Mouse (Mus musculus) megakaryocyte-erythroid progenitor cell, adult 5-6 weeks (primary cell): Measurements from ENCODE around the gene Dusp28. TPM values are rescaled to one million over a fixed set of nuclear protein-coding genes. Genes with fewer than 3 reads are reported as not detected.
"Not testable (repeated sequence)": the region's sequence is repeated elsewhere in the genome, so short reads cannot be mapped to it uniquely, and the experiment has no call there.

ENCODE experiments used
- ATAC-seq: replicated peaks from 2 replicates; pipeline ENCODE4 v1.8.0; 2016; ENCODE audit warnings: mild to moderate bottlenecking, inconsistent platforms; ENCODE audit not compliant: severe bottlenecking, poor library complexity, low FRiP score, low TSS enrichment
- total RNA-seq, 2 experiments: library from RNA; stranded (forward) in 1 of 2; stranded (reverse) in 1 of 2; fragments of 200-1000, 215-1000 nt in 1 of 2; fragments of >200 nt in 1 of 2; fragmentation: Nextera tagmentation in 1 of 2; gene quantifications; 2 replicates each; pipeline ENCODE4 v1.2.3; 2014 to 2017

Dusp28 gene
- total RNA-seq, 2 experiments from 2014 or later, result 2.3 to 11.6 TPM

- peak; percentile 69 for ATAC-seq
Observed at GRCm38 (mm10) chr1:92935054-92935962, 28.5 kb downstream of the Dusp28 start.

- ATAC-seq, result no peak
Observed at GRCm38 (mm10) chr1:92935977-92936376, 29.2 kb downstream of the Dusp28 start.

DNA sequence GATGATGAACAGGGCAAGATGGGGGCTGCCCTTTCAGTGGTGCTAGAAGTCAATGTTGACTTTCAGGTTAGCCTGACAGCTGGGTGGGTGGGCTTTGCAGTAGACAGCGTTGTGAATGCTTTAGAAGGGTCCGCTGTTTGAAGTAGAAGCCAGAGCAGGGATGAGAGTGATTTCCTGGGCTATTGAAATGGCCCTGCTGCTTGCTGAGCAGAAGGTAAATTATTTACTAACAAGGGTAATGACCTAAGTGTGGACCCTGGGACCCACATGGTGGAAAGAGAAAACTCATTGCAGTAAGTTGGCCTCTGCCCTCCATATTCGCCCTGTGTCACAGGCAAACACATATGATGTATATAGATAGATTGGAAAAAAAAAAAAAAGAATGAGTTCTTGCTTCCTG is 29.7 kb downstream of the Dusp28 start:
- no peak for ATAC-seq

DNA sequence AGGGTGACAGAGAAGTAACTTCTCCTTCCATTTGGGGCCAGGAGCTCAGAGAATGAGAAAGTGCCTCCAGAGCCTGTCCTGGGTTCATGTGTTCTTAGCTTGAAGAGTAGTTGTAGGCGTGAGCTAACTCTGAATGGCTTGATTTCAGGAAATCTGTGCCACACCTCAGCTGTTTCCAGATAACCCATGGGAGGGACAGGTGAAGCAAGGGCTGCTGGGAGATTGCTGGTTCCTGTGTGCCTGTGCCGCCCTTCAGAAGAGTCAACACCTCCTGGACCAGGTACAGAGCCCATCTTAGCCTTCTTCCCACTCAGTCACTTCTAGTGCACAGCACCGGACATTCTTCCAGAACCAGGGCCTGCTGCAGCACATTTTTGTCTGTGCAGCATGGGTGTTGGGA is 31.0 kb downstream of the Dusp28 start:
- no peak for ATAC-seq

GRCm38 (mm10) chr1:92939746-92940145 is 33.0 kb downstream of the Dusp28 start:
- ATAC-seq, result no peak

- ATAC-seq, result no peak
Observed at GRCm38 (mm10) chr1:92943219-92943989, 36.6 kb downstream of the Dusp28 start.

DNA sequence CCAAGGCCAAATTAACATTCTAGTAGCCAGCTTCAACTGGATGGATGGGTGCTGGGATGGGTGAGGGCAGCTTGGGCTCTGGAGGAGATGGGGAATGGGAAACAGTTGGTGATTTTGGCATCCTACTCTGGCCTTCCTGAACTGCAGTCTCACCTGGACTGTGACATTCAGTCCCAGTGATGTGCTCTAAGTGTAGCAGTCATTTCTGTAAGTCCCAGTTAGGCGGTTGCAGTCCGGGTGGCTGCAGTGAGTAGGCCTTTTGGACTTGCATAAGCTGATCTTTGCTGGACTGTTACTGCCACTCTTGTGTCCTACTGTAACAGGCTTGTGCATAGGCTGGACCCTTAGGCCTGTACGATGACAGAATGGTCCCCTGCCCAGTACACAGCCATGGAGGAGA is 41.2 kb downstream of the Dusp28 start:
- no peak for ATAC-seq

DNA sequence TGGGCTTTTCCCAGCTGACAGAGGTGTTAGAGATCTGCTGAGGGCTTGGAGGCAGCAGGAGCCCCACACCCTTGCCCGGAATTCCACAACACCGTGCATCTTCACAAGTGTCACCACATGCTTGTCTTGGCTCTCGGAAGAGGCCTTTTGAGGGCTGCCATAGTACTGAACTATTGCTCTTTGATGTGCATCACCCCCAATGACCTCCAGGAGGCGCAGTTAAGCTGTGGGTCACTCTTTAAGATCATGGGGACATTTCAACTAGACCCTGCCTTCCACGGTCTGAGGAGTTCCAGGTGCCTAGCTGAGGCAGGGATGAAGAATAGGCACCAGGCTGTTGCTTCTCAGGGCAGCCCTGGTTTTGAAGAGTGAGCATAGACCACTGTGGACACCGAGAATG is 42.6 kb downstream of the Dusp28 start:
- ATAC-seq, result no peak

DNA sequence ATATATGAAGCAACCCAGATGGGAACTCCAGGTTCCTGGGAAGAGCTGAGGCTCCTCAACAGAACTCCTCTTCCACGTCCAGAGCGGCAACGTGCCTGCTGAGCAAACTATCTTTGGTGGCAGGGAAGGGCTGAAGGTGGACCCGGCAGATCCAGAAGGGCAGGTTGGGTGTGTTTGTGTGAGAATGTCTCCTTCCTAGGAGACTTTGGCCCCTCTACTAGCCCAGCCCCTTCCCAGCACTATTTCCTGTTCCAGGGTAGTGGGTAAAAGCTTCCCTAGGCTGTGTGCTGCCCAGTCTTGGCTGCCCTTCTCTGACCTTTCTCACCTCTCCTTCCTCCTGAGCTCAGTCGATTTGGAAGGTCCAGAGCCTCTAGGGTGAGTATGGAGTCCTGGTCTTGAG is 43.8 kb downstream of the Dusp28 start, which contains the start of gene Gpr35:
TSS of gene Gpr35 (plus strand) at position 259 of the 400 bp plus-strand sequence.
- no peak for ATAC-seq

GRCm38 (mm10) chr1:92953641-92954040 is 46.9 kb downstream of the Dusp28 start:
- no peak for ATAC-seq

- ATAC-seq, result not testable (repeated sequence)
Observed at GRCm38 (mm10) chr1:92956571-92957335, 50.0 kb downstream of the Dusp28 start.

Other genes starting within 250 kb of the Dusp28 start
- gene Gpc1, start 75.3 kb upstream of the Dusp28 start, total RNA-seq (2014; fragmentation: Nextera tagmentation), result 1.2 and 2.9 TPM in 2 replicates
- gene Gpc1, start 75.3 kb upstream of the Dusp28 start, total RNA-seq (2017), result 0.65 and 0.80 TPM in 2 replicates
- gene Ankmy1, start 4.1 kb upstream of the Dusp28 start, total RNA-seq (2014; fragmentation: Nextera tagmentation), result 1.1 TPM in 1 of 2 replicates, not detected in the other
- 0.42 TPM in 1 of 2 replicates, not detected in the other for gene Ankmy1, start 4.1 kb upstream of the Dusp28 start, total RNA-seq (2017)
- 70.8 and 72.9 TPM in 2 replicates for gene Rnpepl1, start 3.8 kb downstream of the Dusp28 start, total RNA-seq (2014; fragmentation: Nextera tagmentation)
- gene Rnpepl1, start 3.8 kb downstream of the Dusp28 start, total RNA-seq (2017), result 11.2 and 16.8 TPM in 2 replicates
- 13.2 and 19.5 TPM in 2 replicates for gene Capn10, start 27.4 kb downstream of the Dusp28 start, total RNA-seq (2014; fragmentation: Nextera tagmentation)
- gene Capn10, start 27.4 kb downstream of the Dusp28 start, total RNA-seq (2017), result 8.5 and 11.4 TPM in 2 replicates
- 0.30 TPM in 1 of 2 replicates, not detected in the other for gene Gpr35, start 43.9 kb downstream of the Dusp28 start, total RNA-seq (2014; fragmentation: Nextera tagmentation)
- 0.94 TPM in 1 of 2 replicates, not detected in the other for gene Gpr35, start 43.9 kb downstream of the Dusp28 start, total RNA-seq (2017)
- not detected in 2 replicates for gene Aqp12, start 99.4 kb downstream of the Dusp28 start, total RNA-seq (2014; fragmentation: Nextera tagmentation)
- gene Aqp12, start 99.4 kb downstream of the Dusp28 start, total RNA-seq (2017), result not detected in 2 replicates
- gene Kif1a, start 195.0 kb downstream of the Dusp28 start, total RNA-seq (2014; fragmentation: Nextera tagmentation), result not detected in 2 replicates
- not detected in 2 replicates for gene Kif1a, start 195.0 kb downstream of the Dusp28 start, total RNA-seq (2017)
- gene Agxt, start 228.3 kb downstream of the Dusp28 start, total RNA-seq (2014; fragmentation: Nextera tagmentation), result not detected in 2 replicates
- gene Agxt, start 228.3 kb downstream of the Dusp28 start, total RNA-seq (2017), result not detected in 2 replicates